Mouse (Mus musculus) forebrain, embryonic 14.5 days (tissue): Measurements from ENCODE around the gene Tm9sf3. TPM values are rescaled to one million over a fixed set of nuclear protein-coding genes. Genes with fewer than 3 reads are reported as not detected.

Source experiments
- ATAC-seq: fragments of 200-750 bp; cut with Nextera tagmentation; 2 replicates; pipeline ENCODE4 v1.8.0; 2017; ENCODE audit warnings: mild to moderate bottlenecking, moderate library complexity
- DNase-seq: peaks from one replicate; pipeline ENCODE4 v3.0.0-alpha.2; 2015; ENCODE audit warnings: low spot score
- H3K27ac ChIP-seq: fragments of 300-500 bp; sonication (generic); 2 replicates; pipeline ENCODE4 v1.5.1; 2014; ENCODE audit warnings: low read depth, mild to moderate bottlenecking, control low read depth, low read length, moderate library complexity
- H3K27me3 ChIP-seq: fragments of 300-500 bp; sonication (generic); replicated peaks from 2 replicates; pipeline ENCODE4 v1.6.1; 2014; ENCODE audit warnings: low read length, control low read depth, mixed read lengths; ENCODE audit not compliant: control insufficient read depth, insufficient read depth
- H3K36me3 ChIP-seq: fragments of 300-500 bp; sonication (generic); 2 replicates; pipeline ENCODE4 v1.6.1; 2014; ENCODE audit warnings: low read length, control low read depth; ENCODE audit not compliant: control insufficient read depth, insufficient read depth
- H3K4me1 ChIP-seq: fragments of 300-500 bp; sonication (generic); 2 replicates; pipeline ENCODE4 v1.6.1; 2014; ENCODE audit warnings: antibody characterized with exemption, low read length, control low read depth; ENCODE audit not compliant: control insufficient read depth, insufficient read depth
- H3K4me2 ChIP-seq: fragments of 300-500 bp; sonication (generic); 2 replicates; pipeline ENCODE4 v1.6.1; 2014; ENCODE audit warnings: mild to moderate bottlenecking, control low read depth, low read length
- H3K4me3 ChIP-seq: fragments of 300-500 bp; sonication (generic); 2 replicates; pipeline ENCODE4 v1.5.1; 2014; ENCODE audit warnings: low read depth, low read length, control low read depth
- H3K9ac ChIP-seq: fragments of 300-500 bp; sonication (generic); 2 replicates; pipeline ENCODE4 v1.6.1; 2014; ENCODE audit warnings: mild to moderate bottlenecking, low read length, control low read depth, moderate library complexity
- H3K9me3 ChIP-seq: fragments of 300-500 bp; sonication (generic); replicated peaks from 2 replicates; pipeline ENCODE4 v1.6.1; 2016; ENCODE audit warnings: low read length, control low read depth, mixed read lengths; ENCODE audit not compliant: control insufficient read depth
- WGBS: fragments of 180-500 bp; shearing (Covaris S2); extraction: QIAGEN DNeasy Blood & Tissue Kit; methylation state at CpG from one replicate; pipeline ENCODE4 v1.1.7; 2014; 5-methylcytosine and 5-hydroxymethylcytosine counted together
- polyA plus RNA-seq: library from polyadenylated mRNA; unstranded; fragments of >200 nt; fragmentation: Nextera tagmentation; extraction: Ambion mirVana; gene quantifications from 2 replicates; pipeline ENCODE4 v1.2.1, GENCODE M21; 2014

The Tm9sf3 gene
- polyA plus RNA-seq, 1 experiment from 2014 or later: 81.5 TPM

DNA sequence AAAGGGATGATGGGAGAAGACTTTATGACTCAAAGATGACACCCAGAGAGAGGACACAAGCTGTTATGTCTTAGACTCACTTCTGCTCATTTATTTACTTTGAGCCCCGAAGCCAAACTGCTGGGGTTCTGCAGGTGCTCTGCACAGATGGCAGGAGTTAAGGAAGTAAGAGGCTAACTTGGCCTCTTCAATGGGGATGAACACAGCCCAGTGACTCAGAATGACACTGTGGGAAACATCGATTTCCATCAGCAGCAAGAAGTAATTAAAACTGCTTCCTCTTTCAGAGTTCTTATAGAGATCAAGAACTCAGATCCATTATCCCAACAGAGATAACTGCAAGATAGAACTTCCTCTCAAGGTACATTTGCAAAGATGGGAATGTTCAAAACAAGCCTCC, 86.9 kb downstream of the Tm9sf3 start:
- no peaks in the 10 kb centered on the region for H3K9me3 ChIP-seq
- H3K27ac ChIP-seq: no peak overlapping the region
- DNase-seq: no peak
- H3K4me2 ChIP-seq: no peak overlapping the region
- peaks cover 68% of the 10 kb centered on the region for H3K27me3 ChIP-seq
- no peaks in the 10 kb centered on the region for H3K4me1 ChIP-seq
- H3K36me3 ChIP-seq: no peaks in the 10 kb centered on the region
- no peak overlapping the region for H3K9ac ChIP-seq
- 11% methylated on average over 2 of the region's 2 CpGs for WGBS
- no peak for ATAC-seq
- H3K4me3 ChIP-seq: no peak overlapping the region

DNA sequence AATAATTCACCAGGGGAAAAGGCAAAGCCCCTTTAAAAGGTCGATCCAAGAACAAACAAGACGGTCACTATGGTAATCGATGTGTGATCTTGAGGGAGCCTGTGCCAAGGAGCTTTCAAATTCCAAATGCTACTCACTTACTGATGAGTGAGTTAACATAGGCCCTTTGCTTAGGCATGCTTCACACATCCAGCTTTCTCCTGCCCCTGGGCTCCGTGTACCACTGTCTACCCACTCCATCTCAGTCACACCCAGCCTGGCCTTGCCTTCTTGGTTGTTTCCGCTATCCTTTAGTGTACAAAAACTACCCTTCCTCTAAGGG, 97.9 kb downstream of the Tm9sf3 start:
- ATAC-seq (0 out of 2 replicates have a peak, but pooled peaks have one; percentile 16), DNase-seq (peak; percentile 63)
- H3K27me3 ChIP-seq: peaks cover 17% of the 10 kb centered on the region
- H3K9me3 ChIP-seq: no peaks in the 10 kb centered on the region
- H3K4me2 ChIP-seq: no peak overlapping the region
- H3K36me3 ChIP-seq: no peaks in the 10 kb centered on the region
- H3K4me3 ChIP-seq: no peak overlapping the region
- H3K4me1 ChIP-seq: peaks cover 17% of the 10 kb centered on the region
- no peak overlapping the region for H3K27ac ChIP-seq
- WGBS: 48% methylated on average over 5 of the region's 5 CpGs
- H3K9ac ChIP-seq: no peak overlapping the region

DNA sequence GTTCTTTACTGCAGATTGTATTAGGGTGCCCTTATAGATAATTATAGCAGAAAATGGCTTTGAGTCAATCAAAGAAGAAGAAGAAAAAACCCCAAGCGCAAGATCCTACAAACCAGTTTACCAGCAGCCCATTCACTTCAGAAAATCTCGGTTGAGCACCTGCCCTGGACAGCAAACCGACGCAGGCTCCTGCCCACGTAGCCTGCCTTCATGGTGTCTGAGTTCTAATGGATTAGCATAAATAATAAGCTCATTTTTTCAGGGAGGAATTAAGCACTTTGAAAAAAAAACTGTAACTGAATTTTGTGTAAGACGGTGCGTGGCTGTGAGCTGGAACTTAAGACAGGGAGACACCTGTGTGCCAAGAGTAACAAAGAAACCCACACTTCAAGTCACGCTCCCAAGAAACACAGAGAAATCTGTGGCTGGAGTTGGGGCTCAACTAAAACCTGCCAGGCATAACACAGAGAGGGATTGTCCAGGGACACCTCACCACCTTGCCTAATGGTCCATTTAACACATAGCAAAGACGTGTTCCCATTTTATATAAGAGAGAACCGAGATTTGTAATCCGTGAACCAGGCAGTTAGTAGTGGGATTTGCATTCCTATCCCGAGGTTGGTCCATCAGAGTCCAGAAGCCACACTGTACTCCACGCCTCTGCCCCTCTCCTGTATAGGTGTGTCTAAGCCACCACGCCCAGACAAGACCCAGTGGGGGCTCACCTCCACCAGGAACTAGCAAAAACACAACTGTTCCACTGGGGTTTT, 98.5 kb downstream of the Tm9sf3 start:
- DNase-seq (peak; percentile 36), ATAC-seq (peak; percentile 27; the same call in 1 of the 2 replicates)
- no peak overlapping the region for H3K27ac ChIP-seq
- H3K9ac ChIP-seq: no peak overlapping the region
- H3K4me2 ChIP-seq: no peak overlapping the region
- 31% methylated on average over 14 of the region's 14 CpGs for WGBS
- H3K4me3 ChIP-seq: no peak overlapping the region
- peaks cover 17% of the 10 kb centered on the region for H3K27me3 ChIP-seq
- no peaks in the 10 kb centered on the region for H3K9me3 ChIP-seq
- H3K4me1 ChIP-seq: peaks cover 17% of the 10 kb centered on the region
- no peaks in the 10 kb centered on the region for H3K36me3 ChIP-seq

DNA sequence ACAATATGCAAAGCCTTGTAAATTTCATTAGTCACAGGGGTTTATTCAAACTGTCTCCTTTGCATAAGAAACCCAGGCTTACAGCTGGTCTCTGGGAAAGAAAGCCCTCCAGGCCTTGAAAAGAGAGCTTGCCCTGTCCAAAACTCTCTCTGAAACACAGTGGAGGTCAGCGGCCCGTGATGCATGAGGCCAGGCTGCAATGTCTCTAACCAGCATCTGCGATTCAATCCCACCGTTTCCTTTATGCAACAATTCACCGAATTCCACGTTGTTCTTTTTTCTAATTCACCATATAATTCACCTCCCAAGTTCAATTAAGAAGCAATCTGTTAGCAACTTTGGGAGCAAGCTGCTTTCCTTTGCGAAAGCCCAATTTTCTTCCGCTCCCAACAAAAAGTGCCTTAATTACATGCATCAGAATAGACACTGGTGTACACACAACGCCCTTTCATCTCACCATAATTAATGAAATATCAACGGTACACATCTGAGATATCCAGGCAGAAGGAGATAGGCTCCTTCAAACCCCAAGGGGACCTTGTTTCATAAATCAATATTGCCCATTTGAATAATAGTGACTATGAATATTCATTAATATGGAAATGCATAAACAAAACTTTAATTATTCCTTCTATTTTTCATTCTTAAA, 99.2 kb downstream of the Tm9sf3 start:
- DNase-seq (peak; percentile 85), ATAC-seq (peak; percentile 78)
- H3K9me3 ChIP-seq: no peaks in the 10 kb centered on the region
- H3K9ac ChIP-seq: no peak overlapping the region
- no peak overlapping the region for H3K4me2 ChIP-seq
- H3K36me3 ChIP-seq: no peaks in the 10 kb centered on the region
- WGBS: 3% methylated on average over 10 of the region's 10 CpGs
- peaks cover 17% of the 10 kb centered on the region for H3K27me3 ChIP-seq
- peaks cover 17% of the 10 kb centered on the region for H3K4me1 ChIP-seq
- H3K27ac ChIP-seq: no peak overlapping the region
- H3K4me3 ChIP-seq: no peak overlapping the region

Other genes with a start within 250 kb of the Tm9sf3 start
- 0.09 TPM in 1 of 2 replicates, not detected in the other for gene Dntt, start 234.7 kb downstream of the Tm9sf3 start, polyA plus RNA-seq
- gene Opalin, start 186.9 kb downstream of the Tm9sf3 start, polyA plus RNA-seq: not detected in 2 replicates
- 0.89 and 0.97 TPM in 2 replicates for gene Tll2, start 57.2 kb downstream of the Tm9sf3 start, polyA plus RNA-seq
- gene Pik3ap1, start 121.1 kb upstream of the Tm9sf3 start, polyA plus RNA-seq: 1.7 and 1.8 TPM in 2 replicates
- gene Lcor, start 218.6 kb upstream of the Tm9sf3 start, polyA plus RNA-seq: 16.8 and 20.1 TPM in 2 replicates